Mouse (Mus musculus) neural tube, embryonic 15.5 days (tissue): ENCODE measurements at regions not wholly inside any gene's neighbourhood (a gene's known extent, or its start where the extent isn't known, plus 50 kb on each side); places are given as distances from the start of the nearest gene placed in this dataset.

Experiments
- ATAC-seq: fragments of 200-750 bp; cut with Nextera tagmentation; 2 replicates; pipeline ENCODE4 v1.8.0; 2017; ENCODE audit warnings: mild to moderate bottlenecking, moderate TSS enrichment, moderate library complexity; ENCODE audit not compliant: low FRiP score
- H3K27ac ChIP-seq: fragments of 300-500 bp; sonication (generic); replicated peaks from 2 replicates; pipeline ENCODE4 v1.5.1; 2015; ENCODE audit warnings: mild to moderate bottlenecking, inconsistent platforms
- H3K27me3 ChIP-seq: fragments of 300-500 bp; sonication (generic); replicated peaks from 2 replicates; pipeline ENCODE4 v1.6.1; 2015; ENCODE audit warnings: inconsistent platforms
- H3K36me3 ChIP-seq: fragments of 300-500 bp; sonication (generic); 2 replicates; pipeline ENCODE4 v1.6.1; 2015; ENCODE audit warnings: inconsistent platforms
- H3K4me1 ChIP-seq: fragments of 300-500 bp; sonication (generic); 2 replicates; pipeline ENCODE4 v1.6.1; 2015; ENCODE audit warnings: inconsistent platforms
- H3K4me2 ChIP-seq: fragments of 300-500 bp; sonication (generic); 2 replicates; pipeline ENCODE4 v1.6.1; 2015; ENCODE audit warnings: inconsistent platforms, mild to moderate bottlenecking, moderate library complexity
- H3K4me3 ChIP-seq: fragments of 300-500 bp; sonication (generic); replicated peaks from 2 replicates; pipeline ENCODE4 v1.5.1; 2015; ENCODE audit warnings: mild to moderate bottlenecking, inconsistent platforms
- H3K9ac ChIP-seq: fragments of 300-500 bp; sonication (generic); replicated peaks from 2 replicates; pipeline ENCODE4 v1.6.1; 2015; ENCODE audit warnings: mild to moderate bottlenecking, inconsistent platforms
- H3K9me3 ChIP-seq: fragments of 300-500 bp; sonication (generic); replicated peaks from 2 replicates; pipeline ENCODE4 v1.6.1; 2016; ENCODE audit warnings: inconsistent platforms
- WGBS: fragments of 180-500 bp; shearing (Covaris S2); methylation state at CpG from one replicate; pipeline ENCODE4 v1.1.7; 2015; ENCODE audit warnings: mixed read lengths; 5-methylcytosine and 5-hydroxymethylcytosine counted together

- no peaks in the 10 kb centered on the region for H3K27me3 ChIP-seq
- no peak overlapping the region for H3K9ac ChIP-seq
- H3K27ac ChIP-seq: no peak overlapping the region
- H3K36me3 ChIP-seq: no peaks in the 10 kb centered on the region
- no peaks in the 10 kb centered on the region for H3K9me3 ChIP-seq
- WGBS: 88% methylated on average over 3 of the region's 3 CpGs
- ATAC-seq: no peak
- no peaks in the 10 kb centered on the region for H3K4me1 ChIP-seq
- no peak overlapping the region for H3K4me2 ChIP-seq
- no peak overlapping the region for H3K4me3 ChIP-seq
These were observed 64.8 kb upstream of the Ogfrl1 start for GRCm38 (mm10) chr1:23462411-23462810.

GRCm38 (mm10) chr1:23464081-23464480, 66.5 kb upstream of the Ogfrl1 start:
- Histone ChIP-seq H3K4me2 (no peak overlapping the region), H3K9me3 (no peaks in the 10 kb centered on the region), H3K36me3 (no peaks in the 10 kb centered on the region), H3K9ac (no peak overlapping the region), H3K27me3 (no peaks in the 10 kb centered on the region), H3K4me3 (no peak overlapping the region), H3K4me1 (no peaks in the 10 kb centered on the region), H3K27ac (no peak overlapping the region)
- no peak for ATAC-seq
- WGBS: 76% methylated on average over 3 of the region's 3 CpGs

- no peak overlapping the region for H3K4me2 ChIP-seq
- no peaks in the 10 kb centered on the region for H3K9me3 ChIP-seq
- H3K27ac ChIP-seq: no peak overlapping the region
- no peak overlapping the region for H3K4me3 ChIP-seq
- WGBS: 57% methylated on average over 7 of the region's 7 CpGs
- ATAC-seq: no peak
- no peaks in the 10 kb centered on the region for H3K4me1 ChIP-seq
- no peaks in the 10 kb centered on the region for H3K36me3 ChIP-seq
- H3K27me3 ChIP-seq: no peaks in the 10 kb centered on the region
- H3K9ac ChIP-seq: no peak overlapping the region
These were observed 68.8 kb upstream of the Ogfrl1 start for GRCm38 (mm10) chr1:23466340-23466739.

GRCm38 (mm10) chr1:23467405-23467804, 69.8 kb upstream of the Ogfrl1 start:
- no peak overlapping the region for H3K9ac ChIP-seq
- 87% methylated on average over 2 of the region's 2 CpGs for WGBS
- no peaks in the 10 kb centered on the region for H3K9me3 ChIP-seq
- no peak overlapping the region for H3K27ac ChIP-seq
- no peak overlapping the region for H3K4me2 ChIP-seq
- no peaks in the 10 kb centered on the region for H3K4me1 ChIP-seq
- H3K36me3 ChIP-seq: no peaks in the 10 kb centered on the region
- H3K27me3 ChIP-seq: no peaks in the 10 kb centered on the region
- no peak overlapping the region for H3K4me3 ChIP-seq
- ATAC-seq: no peak

DNA sequence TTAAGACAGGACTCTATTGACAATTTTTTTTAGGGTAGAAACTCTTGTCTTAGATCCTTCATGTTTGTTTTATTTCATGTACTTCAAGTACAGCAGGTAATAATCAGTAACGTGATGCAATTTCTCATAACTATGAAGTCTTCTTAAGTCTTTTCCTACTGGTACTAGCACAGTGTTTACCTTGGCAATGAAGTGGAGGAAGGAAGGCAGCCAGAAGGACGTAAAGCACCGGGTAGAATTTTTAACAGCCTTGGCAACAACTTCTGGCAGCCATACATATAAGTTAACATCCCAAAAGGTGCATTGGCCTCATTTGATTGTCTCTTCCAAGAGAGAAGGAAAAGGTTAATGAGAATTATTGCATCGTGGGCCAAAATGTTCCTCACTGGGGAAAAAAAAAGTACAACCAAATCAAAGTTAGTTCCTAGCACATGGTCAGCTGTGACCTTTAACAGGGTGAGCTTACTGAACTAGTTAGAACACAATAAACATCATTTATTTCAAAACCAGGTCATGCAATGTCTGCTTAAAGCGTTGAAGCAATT, 83.3 kb upstream of the Ogfrl1 start:
- Histone ChIP-seq H3K4me3 (no peak overlapping the region), H3K4me2 (no peak overlapping the region)
- WGBS: 82% methylated on average over 5 of the region's 5 CpGs

GRCm38 (mm10) chr1:23484566-23484965, 87.0 kb upstream of the Ogfrl1 start:
- H3K27me3 ChIP-seq: no peaks in the 10 kb centered on the region
- WGBS: 51% methylated on average over 1 of the region's 1 CpGs
- no peak overlapping the region for H3K27ac ChIP-seq
- H3K9ac ChIP-seq: no peak overlapping the region
- no peaks in the 10 kb centered on the region for H3K36me3 ChIP-seq
- H3K4me1 ChIP-seq: peaks cover 5% of the 10 kb centered on the region; the same call in 1 of the 2 replicates
- ATAC-seq: no peak
- H3K4me3 ChIP-seq: no peak overlapping the region
- no peak overlapping the region for H3K4me2 ChIP-seq
- H3K9me3 ChIP-seq: no peaks in the 10 kb centered on the region

More for the DNA sequence above, 83.3 kb upstream of the Ogfrl1 start:
- H3K27me3 ChIP-seq: no peaks in the 10 kb centered on the region
- no peak overlapping the region for H3K9ac ChIP-seq
- H3K36me3 ChIP-seq: no peaks in the 10 kb centered on the region
- H3K9me3 ChIP-seq: no peaks in the 10 kb centered on the region
- no peak for ATAC-seq
- H3K27ac ChIP-seq: no peak overlapping the region
- peaks cover 5% of the 10 kb centered on the region; the same call in 1 of the 2 replicates for H3K4me1 ChIP-seq

- Histone ChIP-seq H3K9ac (no peak overlapping the region), H3K4me2 (no peak overlapping the region), H3K4me1 (peaks cover 6% of the 10 kb centered on the region), H3K4me3 (no peak overlapping the region), H3K9me3 (no peaks in the 10 kb centered on the region), H3K36me3 (no peaks in the 10 kb centered on the region), H3K27ac (no peak overlapping the region), H3K27me3 (no peaks in the 10 kb centered on the region)
- peak; percentile 73 for ATAC-seq
- 49% methylated on average over 3 of the region's 3 CpGs for WGBS
These were observed 87.7 kb upstream of the Ogfrl1 start for GRCm38 (mm10) chr1:23485150-23485775.

DNA sequence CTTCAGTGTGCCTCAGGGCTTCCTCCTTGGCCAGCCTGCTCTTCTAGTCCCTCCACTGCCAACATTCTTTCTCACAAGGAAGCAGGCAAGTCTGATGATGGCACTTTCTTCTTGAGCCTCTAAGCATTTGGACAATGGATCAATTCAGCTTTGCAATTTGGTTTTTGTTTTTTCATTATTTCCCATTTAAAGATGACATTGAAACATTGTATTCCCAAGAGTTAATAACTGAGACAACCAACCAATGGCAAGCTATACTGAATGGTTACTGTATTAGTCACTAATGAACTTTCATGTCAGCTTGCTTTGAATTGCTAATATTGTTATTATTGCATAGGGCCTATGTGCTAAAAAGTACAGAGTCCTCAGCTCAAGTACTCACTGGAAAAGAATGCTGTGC, 89.5 kb upstream of the Ogfrl1 start:
- H3K4me3 ChIP-seq: no peak overlapping the region
- H3K4me2 ChIP-seq: no peak overlapping the region
- H3K4me1 ChIP-seq: peaks cover 17% of the 10 kb centered on the region
- H3K9me3 ChIP-seq: no peaks in the 10 kb centered on the region
- no peaks in the 10 kb centered on the region for H3K27me3 ChIP-seq
- H3K27ac ChIP-seq: no peak overlapping the region
- no peak for ATAC-seq
- no peaks in the 10 kb centered on the region for H3K36me3 ChIP-seq
- no peak overlapping the region for H3K9ac ChIP-seq

DNA sequence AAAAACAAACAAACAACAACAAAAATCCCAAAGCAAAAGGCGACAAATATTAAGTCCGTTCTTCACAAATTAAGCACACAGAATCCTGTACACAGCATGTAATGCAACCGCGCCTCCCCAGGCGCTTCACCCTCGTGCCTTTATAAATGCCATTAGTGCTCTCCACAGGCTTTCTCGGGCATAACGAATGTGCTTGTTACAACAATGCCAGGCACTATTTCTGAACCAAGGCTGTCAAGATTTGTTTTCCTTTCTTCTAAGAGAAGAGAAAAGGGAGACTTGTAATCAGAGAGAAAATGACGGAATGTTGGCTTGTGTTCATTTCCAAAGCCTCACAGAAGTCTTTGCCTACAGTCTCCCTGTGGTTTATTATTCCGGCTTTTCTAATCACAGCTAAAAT, 93.1 kb upstream of the Ogfrl1 start:
- 20% methylated on average over 10 of the region's 10 CpGs for WGBS
- Histone ChIP-seq H3K9me3 (peaks cover 5% of the 10 kb centered on the region; the same call in 1 of the 2 replicates), H3K27me3 (no peaks in the 10 kb centered on the region), H3K4me1 (peaks cover 12% of the 10 kb centered on the region), H3K27ac (no peak overlapping the region; the same call in 1 of the 2 replicates), H3K36me3 (no peaks in the 10 kb centered on the region), H3K9ac (no peak overlapping the region), H3K4me2 (peak overlapping the region; percentile 46), H3K4me3 (no peak overlapping the region; the same call in 1 of the 2 replicates)
- 0 out of 2 replicates have a peak, but pooled peaks have one; percentile 50 for ATAC-seq

DNA sequence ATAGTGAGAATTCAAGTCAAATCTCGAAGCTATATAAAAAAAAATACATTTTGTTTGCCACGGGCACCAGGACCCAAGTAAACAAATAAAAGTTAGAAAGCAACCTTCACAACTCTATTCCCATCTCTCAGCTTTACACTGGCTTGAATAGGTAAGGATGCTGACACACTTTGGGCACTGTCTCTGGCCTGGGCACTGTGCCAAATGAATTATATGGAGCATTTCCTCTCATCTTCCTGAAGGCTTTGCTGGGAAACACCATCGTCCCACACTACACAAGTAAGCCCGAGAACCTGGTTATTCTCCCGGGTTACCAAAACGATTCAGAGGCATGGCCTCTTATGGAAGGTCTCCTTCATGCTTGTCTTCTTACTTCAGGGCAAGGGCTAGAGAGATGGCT, 93.5 kb upstream of the Ogfrl1 start:
- Histone ChIP-seq H3K9me3 (peaks cover 5% of the 10 kb centered on the region; the same call in 1 of the 2 replicates), H3K27ac (no peak overlapping the region; the same call in 1 of the 2 replicates), H3K36me3 (no peaks in the 10 kb centered on the region), H3K27me3 (no peaks in the 10 kb centered on the region), H3K4me2 (peak overlapping the region; percentile 46), H3K9ac (no peak overlapping the region), H3K4me3 (no peak overlapping the region), H3K4me1 (peaks cover 12% of the 10 kb centered on the region)
- 31% methylated on average over 6 of the region's 6 CpGs for WGBS
- no peak; the same call in 1 of the 2 replicates for ATAC-seq

GRCm38 (mm10) chr1:23492981-23493380, 95.4 kb upstream of the Ogfrl1 start:
- Histone ChIP-seq H3K4me2 (no peak overlapping the region), H3K4me3 (no peak overlapping the region), H3K4me1 (peaks cover 12% of the 10 kb centered on the region), H3K27me3 (no peaks in the 10 kb centered on the region), H3K9ac (no peak overlapping the region), H3K9me3 (peaks cover 5% of the 10 kb centered on the region; the same call in 1 of the 2 replicates), H3K27ac (no peak overlapping the region), H3K36me3 (no peaks in the 10 kb centered on the region)
- ATAC-seq: no peak

DNA sequence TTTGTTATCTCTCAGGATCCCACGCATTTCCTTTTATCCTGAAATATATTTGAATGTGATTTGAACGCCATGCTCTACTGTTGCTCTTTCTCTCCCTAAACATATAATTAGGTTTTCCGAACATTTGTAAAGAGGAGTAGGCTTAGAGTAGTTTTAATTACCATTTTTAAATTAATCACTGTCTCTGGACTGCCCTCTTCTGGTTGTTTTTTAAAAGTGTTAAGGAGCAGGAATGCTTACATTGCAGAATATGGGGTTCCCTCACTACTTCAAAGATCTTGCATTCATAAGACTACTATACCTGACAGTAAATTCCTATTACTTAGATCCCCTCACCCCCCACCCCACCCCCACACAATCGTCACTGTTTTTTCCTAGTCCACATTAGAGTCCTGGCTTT, 97.8 kb upstream of the Ogfrl1 start:
- ATAC-seq: no peak
- no peaks in the 10 kb centered on the region for H3K36me3 ChIP-seq
- H3K27ac ChIP-seq: no peak overlapping the region
- no peak overlapping the region for H3K4me2 ChIP-seq
- peaks cover 5% of the 10 kb centered on the region; the same call in 1 of the 2 replicates for H3K9me3 ChIP-seq
- no peak overlapping the region for H3K9ac ChIP-seq
- no peak overlapping the region for H3K4me3 ChIP-seq
- H3K27me3 ChIP-seq: no peaks in the 10 kb centered on the region
- H3K4me1 ChIP-seq: peaks cover 9% of the 10 kb centered on the region
- WGBS: 49% methylated on average over 4 of the region's 4 CpGs
